Mouse (Mus musculus): ENCODE measurements around the gene Hipk3. TPM values are rescaled to one million over a fixed set of nuclear protein-coding genes. Genes with fewer than 3 reads are reported as not detected.

Gene Hipk3
- polyA plus RNA-seq, 1 experiment from 2014 or later, result 8.1 TPM

DNA sequence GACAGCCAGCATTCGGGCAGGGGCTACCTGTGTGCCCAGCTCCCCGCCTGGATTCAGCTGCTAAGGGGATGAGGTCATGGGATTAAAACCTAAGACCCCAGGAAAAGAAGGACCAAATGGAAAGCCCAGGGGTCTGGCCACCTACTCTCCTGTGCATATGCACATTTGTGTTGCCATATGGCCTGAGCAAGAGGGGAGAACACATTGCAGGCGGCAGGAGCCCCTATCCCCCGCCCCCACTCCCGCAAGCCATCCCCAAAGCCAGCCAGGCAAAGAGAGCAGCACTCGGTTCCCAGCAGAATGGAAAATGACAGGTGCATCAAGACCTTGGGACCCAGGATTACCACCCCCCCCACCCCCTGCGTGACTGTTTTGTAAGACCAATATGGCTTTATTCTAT lies 114.9 kb downstream of the Hipk3 start:
- Histone ChIP-seq H3K9me3 (no peaks in the 10 kb centered on the region), H3K9ac (no peak overlapping the region), H3K4me3 (no peak overlapping the region), H3K36me3 (no peaks in the 10 kb centered on the region), H3K4me1 (replicated peaks) (peaks cover 15% of the 10 kb centered on the region), H3K27me3 (no peaks in the 10 kb centered on the region), H3K27ac (replicated peaks) (peak overlapping the region; percentile 39; the same call in 1 of the 2 replicates), H3K4me2 (0 out of 2 replicates have a peak overlapping the region, but pooled peaks have one; percentile 4)
- WGBS, result 23% methylated on average over 7 of the region's 7 CpGs
- ATAC-seq (ENCODE audit: low FRiP score, low read depth), result 0 out of 2 replicates have a peak, but pooled peaks have one; percentile 59

DNA sequence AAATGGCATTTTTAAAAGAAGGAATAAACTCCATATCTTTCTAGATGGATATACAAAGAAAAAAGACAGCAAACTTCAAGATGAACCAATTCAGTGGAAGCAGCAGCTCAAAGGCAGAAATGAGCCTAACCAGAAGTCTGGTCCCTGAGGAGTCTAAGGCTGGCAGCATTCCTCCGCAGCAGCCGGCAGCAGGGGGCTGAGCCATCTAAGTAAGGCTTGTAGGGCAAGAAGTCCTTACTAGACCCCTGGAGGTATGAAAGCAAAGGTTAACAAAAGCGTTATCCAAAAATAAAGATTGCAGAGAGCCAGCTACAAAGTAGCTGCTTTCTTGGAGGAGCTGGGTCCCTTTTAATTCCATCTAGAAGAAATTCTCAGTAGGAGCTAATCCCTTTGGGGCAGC lies 115.5 kb downstream of the Hipk3 start:
- no peak overlapping the region for H3K4me3 ChIP-seq
- no peaks in the 10 kb centered on the region for H3K9me3 ChIP-seq
- no peaks in the 10 kb centered on the region for H3K27me3 ChIP-seq
- WGBS, result 12% methylated on average over 3 of the region's 3 CpGs
- peaks cover 15% of the 10 kb centered on the region for H3K4me1 ChIP-seq (replicated peaks)
- H3K4me2 ChIP-seq, result 0 out of 2 replicates have a peak overlapping the region, but pooled peaks have one; percentile 4
- no peak for ATAC-seq (ENCODE audit: low FRiP score, low read depth)
- peak overlapping the region; percentile 39 for H3K27ac ChIP-seq (replicated peaks)
- no peak overlapping the region for H3K9ac ChIP-seq
- H3K36me3 ChIP-seq, result no peaks in the 10 kb centered on the region

DNA sequence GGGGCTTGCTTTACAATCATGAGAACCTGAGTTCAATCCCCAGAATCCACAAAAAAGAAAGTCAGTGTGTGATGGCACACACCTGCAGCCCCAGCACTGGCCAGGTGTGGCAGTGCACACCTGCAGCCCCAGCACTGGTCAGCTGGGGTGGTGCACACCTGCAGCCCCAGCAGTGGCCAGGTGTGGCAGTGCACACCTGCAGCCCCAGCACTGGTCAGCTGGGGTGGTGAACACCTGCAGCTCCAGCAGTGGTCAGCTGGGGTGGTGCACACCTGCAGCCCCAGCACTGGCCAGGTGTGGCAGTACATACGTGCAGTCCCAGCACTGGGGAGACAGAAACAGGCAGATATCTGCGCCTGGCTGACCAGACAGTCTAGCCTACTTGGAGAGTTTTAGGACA lies 116.3 kb downstream of the Hipk3 start:
- H3K4me3 ChIP-seq, result no peak overlapping the region
- no peaks in the 10 kb centered on the region for H3K27me3 ChIP-seq
- H3K9ac ChIP-seq, result no peak overlapping the region
- no peaks in the 10 kb centered on the region for H3K36me3 ChIP-seq
- H3K4me1 ChIP-seq (replicated peaks), result peaks cover 15% of the 10 kb centered on the region
- no peak overlapping the region for H3K27ac ChIP-seq (replicated peaks)
- 0 out of 2 replicates have a peak, but pooled peaks have one; percentile 16 for ATAC-seq (ENCODE audit: low FRiP score, low read depth)
- H3K9me3 ChIP-seq, result no peaks in the 10 kb centered on the region
- H3K4me2 ChIP-seq, result no peak overlapping the region
- 72% methylated on average over 2 of the region's 2 CpGs for WGBS

MicroRNAs encoded within 50 kb of the gene (microRNA counts, 519-probe panel; counts per million panel counts)
- not detected for microRNA mmu-miR-1902

Small RNA genes within 50 kb of the gene (microRNA-seq; reads per million reads assigned to microRNA genes)
- gene Mir1902, result not detected

Other genes starting within 250 kb of the Hipk3 start
- gene D430041D05Rik, start 83.4 kb downstream of the Hipk3 start, polyA plus RNA-seq (2015; fragmentation: Nextera tagmentation; extraction: Ambion mirVana), result 9.3 and 10.2 TPM in 2 replicates
- 77.6 and 84.5 TPM in 2 replicates for gene Cstf3, start 96.1 kb upstream of the Hipk3 start, polyA plus RNA-seq (2015; fragmentation: Nextera tagmentation; extraction: Ambion mirVana)
- gene Tcp11l1, start 217.7 kb upstream of the Hipk3 start, polyA plus RNA-seq (2015; fragmentation: Nextera tagmentation; extraction: Ambion mirVana), result 59.3 and 61.5 TPM in 2 replicates
- gene Pin1rt1, start 221.9 kb upstream of the Hipk3 start, polyA plus RNA-seq (2015; fragmentation: Nextera tagmentation; extraction: Ambion mirVana), result 0.13 TPM in 1 of 2 replicates, not detected in the other
- 1.2 and 1.6 TPM in 2 replicates for gene Depdc7, start 248.4 kb upstream of the Hipk3 start, polyA plus RNA-seq (2015; fragmentation: Nextera tagmentation; extraction: Ambion mirVana)

Data from hindbrain, embryonic 15.5 days (tissue).